Mouse (Mus musculus) midbrain, postnatal 0 days (tissue): ENCODE results near the gene Slc2a6. TPM values are rescaled to one million over a fixed set of nuclear protein-coding genes. Genes with fewer than 3 reads are reported as not detected.

Source experiments
- ATAC-seq: fragments of 200-750 bp; cut with Nextera tagmentation; 2 replicates; pipeline ENCODE4 v1.8.0; 2017; ENCODE audit warnings: moderate number of reproducible peaks, mild to moderate bottlenecking, moderate TSS enrichment, moderate library complexity; ENCODE audit not compliant: low FRiP score
- DNase-seq: peaks from one replicate; pipeline ENCODE4 v3.0.0-alpha.2; 2015; ENCODE audit warnings: low spot score
- H3K27ac ChIP-seq: fragments of 300-500 bp; sonication (generic); 2 replicates; pipeline ENCODE4 v1.5.1; 2014; ENCODE audit warnings: low read depth, mild to moderate bottlenecking, low read length, mixed read lengths
- H3K27me3 ChIP-seq: fragments of 300-500 bp; sonication (generic); 2 replicates; pipeline ENCODE4 v1.6.1; 2014; ENCODE audit warnings: low read length, control low read depth, mixed read lengths; ENCODE audit not compliant: insufficient read depth
- H3K36me3 ChIP-seq: fragments of 300-500 bp; sonication (generic); 2 replicates; pipeline ENCODE4 v1.6.1; 2014; ENCODE audit warnings: low read length, control low read depth, mixed read lengths; ENCODE audit not compliant: insufficient read depth
- H3K4me1 ChIP-seq: fragments of 300-500 bp; sonication (generic); 2 replicates; pipeline ENCODE4 v1.6.1; 2014; ENCODE audit warnings: mild to moderate bottlenecking, control low read depth, antibody characterized with exemption, low read length, mixed read lengths; ENCODE audit not compliant: insufficient read depth
- H3K4me2 ChIP-seq: fragments of 300-500 bp; sonication (generic); 2 replicates; pipeline ENCODE4 v1.6.1; 2014; ENCODE audit warnings: low read depth, mild to moderate bottlenecking, low read length, mixed read lengths; ENCODE audit not compliant: poor library complexity, severe bottlenecking
- H3K4me3 ChIP-seq: fragments of 300-500 bp; sonication (generic); 2 replicates; pipeline ENCODE4 v1.5.1; 2014; ENCODE audit warnings: low read depth, mild to moderate bottlenecking, low read length, moderate library complexity
- H3K9ac ChIP-seq: fragments of 300-500 bp; sonication (generic); replicated peaks from 2 replicates; pipeline ENCODE4 v1.6.1; 2014; ENCODE audit warnings: mild to moderate bottlenecking, low read length, moderate library complexity, mixed read lengths; ENCODE audit not compliant: poor library complexity, severe bottlenecking
- H3K9me3 ChIP-seq: fragments of 300-500 bp; sonication (generic); 2 replicates; pipeline ENCODE4 v1.6.1; 2016; ENCODE audit warnings: low read length, control low read depth
- CTCF ChIP-seq: IDR thresholded peaks from 2 replicates; pipeline ENCODE4 v1.5.1; 2016; ENCODE audit warnings: antibody characterized with exemption, mild to moderate bottlenecking
- WGBS: fragments of 180-500 bp; shearing (Covaris S2); extraction: QIAGEN DNeasy Blood & Tissue Kit; methylation state at CpG from one replicate; pipeline ENCODE4 v1.1.7; 2014; 5-methylcytosine and 5-hydroxymethylcytosine counted together
- polyA plus RNA-seq: library from polyadenylated mRNA; unstranded; fragments of >200 nt; fragmentation: Nextera tagmentation; extraction: Ambion mirVana; gene quantifications from 2 replicates; pipeline ENCODE4 v1.2.1, GENCODE M21; 2015
- total RNA-seq: library from RNA; depleted of rRNA; stranded (reverse); fragments of >200 nt; gene quantifications from 2 replicates; pipeline ENCODE4 v1.2.3, GENCODE M21; 2014

Gene Slc2a6
- total and polyA plus RNA-seq, 2 experiments from 2014 or later = 14.4 to 23.8 TPM

GRCm38 (mm10) chr2:27042131-27042844 lies 14.5 kb upstream of the Slc2a6 start:
- Histone ChIP-seq H3K27ac (no peak overlapping the region), H3K27me3 (no peaks in the 10 kb centered on the region), H3K9me3 (no peaks in the 10 kb centered on the region), H3K4me3 (no peak overlapping the region), H3K36me3 (no peaks in the 10 kb centered on the region), H3K4me1 (no peaks in the 10 kb centered on the region), H3K9ac (no peak overlapping the region), H3K4me2 (no peak overlapping the region)
- ATAC-seq (no peak), DNase-seq (no peak)
- TF ChIP-seq CTCF = no peak
- 74% methylated on average over 8 of the region's 8 CpGs for WGBS

- no peak for DNase-seq
- H3K4me3 ChIP-seq = no peak overlapping the region
- H3K9ac ChIP-seq = no peak overlapping the region
- no peaks in the 10 kb centered on the region for H3K36me3 ChIP-seq
- no peak overlapping the region for H3K27ac ChIP-seq
- no peak overlapping the region for H3K4me2 ChIP-seq
- ATAC-seq = no peak
- peak; percentile 44 for TF ChIP-seq CTCF
- no peaks in the 10 kb centered on the region for H3K27me3 ChIP-seq
- H3K4me1 ChIP-seq = no peaks in the 10 kb centered on the region
- H3K9me3 ChIP-seq = no peaks in the 10 kb centered on the region
- 10% methylated on average over 1 of the region's 1 CpGs for WGBS
Measured at GRCm38 (mm10) chr2:27039286-27039685, 11.5 kb upstream of the Slc2a6 start.

- 1% methylated on average over 3 of the region's 3 CpGs for WGBS
- 0 out of 2 replicates have a peak, but pooled peaks have one; percentile 38 for ATAC-seq
- no peaks in the 10 kb centered on the region for H3K36me3 ChIP-seq
Measured at GRCm38 (mm10) chr2:27038596-27038995, 10.8 kb upstream of the Slc2a6 start.

GRCm38 (mm10) chr2:27037008-27037407 lies 9.2 kb upstream of the Slc2a6 start:
- H3K9me3 ChIP-seq = no peaks in the 10 kb centered on the region
- no peak overlapping the region for H3K4me2 ChIP-seq
- WGBS = 67% methylated on average over 4 of the region's 4 CpGs
- no peaks in the 10 kb centered on the region for H3K4me1 ChIP-seq
- ATAC-seq (no peak), DNase-seq (no peak)
- H3K4me3 ChIP-seq = no peak overlapping the region
- H3K36me3 ChIP-seq = no peaks in the 10 kb centered on the region
- H3K27me3 ChIP-seq = no peaks in the 10 kb centered on the region
- no peak for TF ChIP-seq CTCF
- H3K27ac ChIP-seq = no peak overlapping the region
- no peak overlapping the region for H3K9ac ChIP-seq

More at GRCm38 (mm10) chr2:27038596-27038995, 10.8 kb upstream of the Slc2a6 start:
- Histone ChIP-seq H3K9ac (no peak overlapping the region), H3K4me3 (no peak overlapping the region), H3K9me3 (no peaks in the 10 kb centered on the region), H3K27ac (no peak overlapping the region), H3K4me1 (no peaks in the 10 kb centered on the region), H3K27me3 (no peaks in the 10 kb centered on the region), H3K4me2 (no peak overlapping the region)
- DNase-seq = peak; percentile 85
- TF ChIP-seq CTCF = peak; percentile 97

- Histone ChIP-seq H3K9ac (no peak overlapping the region), H3K4me1 (no peaks in the 10 kb centered on the region), H3K4me2 (no peak overlapping the region), H3K36me3 (no peaks in the 10 kb centered on the region), H3K4me3 (no peak overlapping the region), H3K27ac (no peak overlapping the region), H3K27me3 (no peaks in the 10 kb centered on the region), H3K9me3 (no peaks in the 10 kb centered on the region)
- DNase-seq (no peak), ATAC-seq (no peak)
- no peak for TF ChIP-seq CTCF
- WGBS = 58% methylated on average over 3 of the region's 3 CpGs
Measured at GRCm38 (mm10) chr2:27036003-27036402, 8.2 kb upstream of the Slc2a6 start.

GRCm38 (mm10) chr2:27032361-27032760 lies 4.6 kb upstream of the Slc2a6 start:
- Histone ChIP-seq H3K4me3 (no peak overlapping the region), H3K27me3 (no peaks in the 10 kb centered on the region), H3K36me3 (no peaks in the 10 kb centered on the region), H3K4me2 (no peak overlapping the region), H3K9ac (no peak overlapping the region), H3K4me1 (peaks cover 5% of the 10 kb centered on the region; the same call in 1 of the 2 replicates), H3K27ac (no peak overlapping the region), H3K9me3 (no peaks in the 10 kb centered on the region)
- WGBS = 71% methylated on average over 2 of the region's 2 CpGs
- peak; percentile 45; the same call in 1 of the 2 replicates for TF ChIP-seq CTCF
- ATAC-seq (no peak), DNase-seq (no peak)
